Mouse (Mus musculus) liver, postnatal 0 days (tissue): ENCODE measurements around the gene Zbtb37. TPM values are rescaled to one million over a fixed set of nuclear protein-coding genes. Genes with fewer than 3 reads are reported as not detected.

Experiments
- ATAC-seq: fragments of 200-750 bp; cut with Nextera tagmentation; 2 replicates; pipeline ENCODE4 v1.8.0; 2017; ENCODE audit warnings: mild to moderate bottlenecking, moderate library complexity
- DNase-seq: peaks from one replicate; pipeline ENCODE4 v3.0.0-alpha.2; 2016
- H3K27ac ChIP-seq: fragments of 300-500 bp; sonication (generic); 2 replicates; pipeline ENCODE4 v1.5.1; 2014; ENCODE audit warnings: antibody characterized with exemption, moderate library complexity, mild to moderate bottlenecking, low read depth
- H3K27me3 ChIP-seq: fragments of 300-500 bp; sonication (generic); 2 replicates; pipeline ENCODE4 v1.6.1; 2014; ENCODE audit warnings: low read length, control low read depth, mixed read lengths; ENCODE audit not compliant: insufficient read depth
- H3K36me3 ChIP-seq: fragments of 300-500 bp; sonication (generic); replicated peaks from 2 replicates; pipeline ENCODE4 v1.6.1; 2014; ENCODE audit warnings: mild to moderate bottlenecking, control low read depth, low read length, moderate library complexity, mixed read lengths; ENCODE audit not compliant: insufficient read depth
- H3K4me1 ChIP-seq: fragments of 300-500 bp; sonication (generic); 2 replicates; pipeline ENCODE4 v1.6.1; 2014; ENCODE audit warnings: antibody characterized with exemption, mild to moderate bottlenecking, control low read depth; ENCODE audit not compliant: insufficient read depth
- H3K4me2 ChIP-seq: fragments of 300-500 bp; sonication (generic); 2 replicates; pipeline ENCODE4 v1.6.1; 2014; ENCODE audit warnings: low read depth, mild to moderate bottlenecking, low read length, moderate library complexity, mixed read lengths
- H3K4me3 ChIP-seq: fragments of 300-500 bp; sonication (generic); 2 replicates; pipeline ENCODE4 v1.5.1; 2014; ENCODE audit warnings: low read depth, low read length
- H3K9ac ChIP-seq: fragments of 300-500 bp; sonication (generic); replicated peaks from 2 replicates; pipeline ENCODE4 v1.6.1; 2014; ENCODE audit warnings: mild to moderate bottlenecking, moderate library complexity
- H3K9me3 ChIP-seq: fragments of 300-500 bp; sonication (generic); 2 replicates; pipeline ENCODE4 v1.6.1; 2016; ENCODE audit warnings: mild to moderate bottlenecking, control low read depth, low read length, mixed read lengths
- CTCF ChIP-seq: sonication (generic); IDR thresholded peaks from 2 replicates; pipeline ENCODE4 v1.5.1; 2016; ENCODE audit warnings: antibody characterized with exemption, low read depth
- EP300 ChIP-seq: IDR thresholded peaks from 2 replicates; pipeline ENCODE4 v1.6.1; 2016; ENCODE audit warnings: antibody characterized with exemption, low read depth, mild to moderate bottlenecking
- WGBS: fragments of 180-500 bp; shearing (Covaris S2); extraction: QIAGEN DNeasy Blood & Tissue Kit; methylation state at CpG from one replicate; pipeline ENCODE4 v1.1.7; 2014; ENCODE audit not compliant: insufficient replicate concordance; 5-methylcytosine and 5-hydroxymethylcytosine counted together
- polyA plus RNA-seq: library from polyadenylated mRNA; unstranded; fragments of >200 nt; fragmentation: Nextera tagmentation; extraction: Ambion mirVana; gene quantifications from 2 replicates; pipeline ENCODE4 v1.2.1, GENCODE M21; 2015

Gene Zbtb37
- polyA plus RNA-seq, 1 experiment from 2014 or later = 2.3 TPM

GRCm38 (mm10) chr1:161027196-161027595, 7.5 kb downstream of the Zbtb37 start:
- Histone ChIP-seq H3K4me3 (no peak overlapping the region), H3K9me3 (no peaks in the 10 kb centered on the region), H3K27ac (no peak overlapping the region), H3K27me3 (no peaks in the 10 kb centered on the region), H3K36me3 (peaks cover 3% of the 10 kb centered on the region; the same call in 1 of the 2 replicates), H3K9ac (no peak overlapping the region), H3K4me2 (no peak overlapping the region), H3K4me1 (no peaks in the 10 kb centered on the region)
- TF ChIP-seq CTCF (no peak), EP300 (no peak)
- 59% methylated on average over 2 of the region's 2 CpGs for WGBS
- DNase-seq = no peak
- no peak for ATAC-seq

- no peak overlapping the region for H3K9ac ChIP-seq
- no peak for TF ChIP-seq EP300
- TF ChIP-seq CTCF = no peak
- ATAC-seq (no peak), DNase-seq (no peak)
- H3K4me2 ChIP-seq = no peak overlapping the region
- WGBS = 86% methylated on average over 5 of the region's 5 CpGs
- H3K36me3 ChIP-seq = peaks cover 4% of the 10 kb centered on the region; the same call in 1 of the 2 replicates
- no peaks in the 10 kb centered on the region for H3K4me1 ChIP-seq
- H3K27ac ChIP-seq = no peak overlapping the region
- H3K27me3 ChIP-seq = no peaks in the 10 kb centered on the region
- H3K4me3 ChIP-seq = no peak overlapping the region
- no peaks in the 10 kb centered on the region for H3K9me3 ChIP-seq
Observed at GRCm38 (mm10) chr1:161025410-161026210, 9.0 kb downstream of the Zbtb37 start.

GRCm38 (mm10) chr1:161020051-161020450, 14.6 kb downstream of the Zbtb37 start:
- TF ChIP-seq EP300 (no peak), CTCF (no peak)
- H3K36me3 ChIP-seq = 0 out of 2 replicates have a peak, but pooled peaks cover 17% of the 10 kb centered on the region
- DNase-seq (no peak), ATAC-seq (no peak)
- no peak overlapping the region for H3K4me2 ChIP-seq
- 92% methylated on average over 14 of the region's 14 CpGs for WGBS
- H3K27ac ChIP-seq = no peak overlapping the region
- no peaks in the 10 kb centered on the region for H3K27me3 ChIP-seq
- H3K4me1 ChIP-seq = no peaks in the 10 kb centered on the region; the same call in 1 of the 2 replicates
- no peaks in the 10 kb centered on the region for H3K9me3 ChIP-seq
- no peak overlapping the region for H3K9ac ChIP-seq
- no peak overlapping the region for H3K4me3 ChIP-seq

GRCm38 (mm10) chr1:161016378-161016777, 18.3 kb downstream of the Zbtb37 start:
- no peaks in the 10 kb centered on the region for H3K9me3 ChIP-seq
- no peak for TF ChIP-seq CTCF
- H3K4me2 ChIP-seq = no peak overlapping the region
- no peak overlapping the region for H3K9ac ChIP-seq
- H3K4me3 ChIP-seq = no peak overlapping the region
- DNase-seq (no peak), ATAC-seq (no peak)
- no peaks in the 10 kb centered on the region; the same call in 1 of the 2 replicates for H3K4me1 ChIP-seq
- H3K36me3 ChIP-seq = 0 out of 2 replicates have a peak, but pooled peaks cover 17% of the 10 kb centered on the region
- WGBS = 77% methylated on average over 2 of the region's 2 CpGs
- H3K27me3 ChIP-seq = no peaks in the 10 kb centered on the region
- H3K27ac ChIP-seq = no peak overlapping the region

GRCm38 (mm10) chr1:161010436-161010835, 24.2 kb downstream of the Zbtb37 start:
- no peak for DNase-seq
- WGBS = 86% methylated on average over 4 of the region's 4 CpGs
- H3K36me3 ChIP-seq = 0 out of 2 replicates have a peak, but pooled peaks cover 2% of the 10 kb centered on the region
- no peak for ATAC-seq
- no peaks in the 10 kb centered on the region; the same call in 1 of the 2 replicates for H3K4me1 ChIP-seq
- no peak overlapping the region for H3K4me3 ChIP-seq
- no peak for TF ChIP-seq EP300
- TF ChIP-seq CTCF = no peak
- no peak overlapping the region for H3K4me2 ChIP-seq
- no peak overlapping the region for H3K27ac ChIP-seq
- H3K9me3 ChIP-seq = no peaks in the 10 kb centered on the region
- H3K9ac ChIP-seq = no peak overlapping the region
- no peaks in the 10 kb centered on the region for H3K27me3 ChIP-seq

- DNase-seq (no peak), ATAC-seq (peak; percentile 5; the same call in 1 of the 2 replicates)
- 68% methylated on average over 2 of the region's 2 CpGs for WGBS
- no peaks in the 10 kb centered on the region for H3K27me3 ChIP-seq
- H3K4me1 ChIP-seq = no peaks in the 10 kb centered on the region
- H3K9ac ChIP-seq = no peak overlapping the region
- H3K4me2 ChIP-seq = no peak overlapping the region
- peaks cover 9% of the 10 kb centered on the region; the same call in 1 of the 2 replicates for H3K36me3 ChIP-seq
- no peak overlapping the region for H3K4me3 ChIP-seq
- H3K27ac ChIP-seq = no peak overlapping the region
- TF ChIP-seq EP300 = no peak
- no peak for TF ChIP-seq CTCF
- H3K9me3 ChIP-seq = no peaks in the 10 kb centered on the region
Observed at GRCm38 (mm10) chr1:161008038-161008437, 26.6 kb downstream of the Zbtb37 start.
